Mouse (Mus musculus): ENCODE results near the gene Bckdha. TPM values are rescaled to one million over a fixed set of nuclear protein-coding genes. Genes with fewer than 3 reads are reported as not detected.

Bckdha gene
- total RNA-seq, 1 experiment = 96.0 TPM

- Histone ChIP-seq H3K4me1 (ENCODE audit: control insufficient read depth in 2 of 2, insufficient read depth in 2 of 2, low read length in 2 of 2, poor library complexity in 1 of 2) (peaks cover 0 to 14% of the 10 kb centered on the region in 2 experiments; a peak in 1 of 4 replicates), H3K9ac (ENCODE audit: insufficient read depth, low read depth, low read length, poor library complexity, severe bottlenecking) (no peak overlapping the region), H3K9me3 (ENCODE audit: control insufficient read depth, insufficient read depth, low read depth, low read length) (no peaks in the 10 kb centered on the region), H3K36me3 (ENCODE audit: control insufficient read depth, insufficient read depth, low read length, poor library complexity, severe bottlenecking) (no peaks in the 10 kb centered on the region), H3K4me3 (ENCODE audit: insufficient read depth in 1 of 2, low read depth in 1 of 2, low read length in 2 of 2, poor library complexity in 1 of 2, severe bottlenecking in 1 of 2) (no peak overlapping the region), H3K27ac (ENCODE audit: insufficient read depth, low read depth, low read length, poor library complexity, severe bottlenecking) (no peak overlapping the region)
- no peak for DNase-seq (ENCODE audit: low read depth, low spot score)
- no peak for TF ChIP-seq MAFK (IDR thresholded peaks at IDR 0.05; ENCODE audit: insufficient read depth, low read depth, low read length)
- in situ Hi-C loops (cut with MboI; ENCODE audit: low sequenced_read_pairs in 2 of 2, unreplicated experiment in 2 of 2) = no loop called here
Observed at GRCm38 (mm10) chr7:25683474-25684180, 24.8 kb upstream of the Bckdha start.

- in situ Hi-C loops (cut with MboI; ENCODE audit: low sequenced_read_pairs in 2 of 2, unreplicated experiment in 2 of 2) = no loop called here
- Histone ChIP-seq H3K9ac (ENCODE audit: insufficient read depth, low read depth, low read length, poor library complexity, severe bottlenecking) (no peak overlapping the region), H3K27ac (ENCODE audit: insufficient read depth, low read depth, low read length, poor library complexity, severe bottlenecking) (no peak overlapping the region)
Observed at GRCm38 (mm10) chr7:25681341-25682231, 22.8 kb upstream of the Bckdha start.

GRCm38 (mm10) chr7:25680514-25681258 lies 21.9 kb upstream of the Bckdha start, which contains the start of gene B9d2:
Gene B9d2 (plus strand): TSS chr7:25680780.
- Histone ChIP-seq H3K4me3 (ENCODE audit: insufficient read depth in 1 of 2, low read depth in 1 of 2, low read length in 2 of 2, poor library complexity in 1 of 2, severe bottlenecking in 1 of 2) (peak within 1 kb of the TSS; percentile 85 to 89), H3K9me3 (ENCODE audit: control insufficient read depth, insufficient read depth, low read depth, low read length) (no peaks in the 10 kb centered on the region), H3K4me1 (ENCODE audit: control insufficient read depth in 2 of 2, insufficient read depth in 2 of 2, low read length in 2 of 2, poor library complexity in 1 of 2) (peaks cover 0 to 12% of the 10 kb centered on the region in 2 experiments; a peak in 1 of 4 replicates), H3K36me3 (ENCODE audit: control insufficient read depth, insufficient read depth, low read length, poor library complexity, severe bottlenecking) (no peaks in the 10 kb centered on the region), H3K9ac (ENCODE audit: insufficient read depth, low read depth, low read length, poor library complexity, severe bottlenecking) (peak within 1 kb of the TSS; percentile 83), H3K27ac (ENCODE audit: insufficient read depth, low read depth, low read length, poor library complexity, severe bottlenecking) (peak within 1 kb of the TSS; percentile 80)
- TF ChIP-seq MAFK (IDR thresholded peaks at IDR 0.05; ENCODE audit: insufficient read depth, low read depth, low read length) (no peak), HCFC1 (IDR thresholded peaks at IDR 0.05; ENCODE audit: borderline replicate concordance, insufficient read depth, low read length) (no peak), ZNF384 (IDR thresholded peaks at IDR 0.05; ENCODE audit: low read depth, low read length) (no peak), CHD2 (IDR thresholded peaks at IDR 0.05; ENCODE audit: low read depth, low read length) (no peak), ZC3H11A (IDR thresholded peaks at IDR 0.05; ENCODE audit: borderline replicate concordance, low read depth, low read length) (no peak)
- peak; percentile 92 for DNase-seq (ENCODE audit: low read depth, low spot score)
- in situ Hi-C loops (cut with MboI; ENCODE audit: low sequenced_read_pairs in 2 of 2, unreplicated experiment in 2 of 2) = no loop called here

More at GRCm38 (mm10) chr7:25681341-25682231, 22.8 kb upstream of the Bckdha start:
- Histone ChIP-seq H3K36me3 (ENCODE audit: control insufficient read depth, insufficient read depth, low read length, poor library complexity, severe bottlenecking) (no peaks in the 10 kb centered on the region), H3K4me3 (ENCODE audit: insufficient read depth in 1 of 2, low read depth in 1 of 2, low read length in 2 of 2, poor library complexity in 1 of 2, severe bottlenecking in 1 of 2) (0 out of 4 replicates have a peak overlapping the region, but pooled peaks of 1 of the 2 experiments have one; percentile 85), H3K4me1 (ENCODE audit: control insufficient read depth in 2 of 2, insufficient read depth in 2 of 2, low read length in 2 of 2, poor library complexity in 1 of 2) (peaks cover 0 to 14% of the 10 kb centered on the region in 2 experiments; a peak in 1 of 4 replicates), H3K9me3 (ENCODE audit: control insufficient read depth, insufficient read depth, low read depth, low read length) (no peaks in the 10 kb centered on the region)
- no peak for TF ChIP-seq MAFK (IDR thresholded peaks at IDR 0.05; ENCODE audit: insufficient read depth, low read depth, low read length)
- TF ChIP-seq HCFC1 (IDR thresholded peaks at IDR 0.05; ENCODE audit: borderline replicate concordance, insufficient read depth, low read length) = no peak
- TF ChIP-seq ZC3H11A (IDR thresholded peaks at IDR 0.05; ENCODE audit: borderline replicate concordance, low read depth, low read length) = no peak
- no peak for TF ChIP-seq ZNF384 (IDR thresholded peaks at IDR 0.05; ENCODE audit: low read depth, low read length)
- TF ChIP-seq CHD2 (IDR thresholded peaks at IDR 0.05; ENCODE audit: low read depth, low read length) = no peak
- no peak for DNase-seq (ENCODE audit: low read depth, low spot score)

- H3K4me1 ChIP-seq (ENCODE audit: control insufficient read depth in 2 of 2, insufficient read depth in 2 of 2, low read length in 2 of 2, poor library complexity in 1 of 2) = peaks cover 0 to 12% of the 10 kb centered on the region in 2 experiments; a peak in 1 of 4 replicates
- no peak for DNase-seq (ENCODE audit: low read depth, low spot score)
- in situ Hi-C loops (cut with MboI; ENCODE audit: low sequenced_read_pairs in 2 of 2, unreplicated experiment in 2 of 2) = no loop called here
- H3K27ac ChIP-seq (ENCODE audit: insufficient read depth, low read depth, low read length, poor library complexity, severe bottlenecking) = no peak overlapping the region
- H3K36me3 ChIP-seq (ENCODE audit: control insufficient read depth, insufficient read depth, low read length, poor library complexity, severe bottlenecking) = no peaks in the 10 kb centered on the region
- peak overlapping the region; percentile 85 to 89; a peak in 2 of 4 replicates for H3K4me3 ChIP-seq (ENCODE audit: insufficient read depth in 1 of 2, low read depth in 1 of 2, low read length in 2 of 2, poor library complexity in 1 of 2, severe bottlenecking in 1 of 2)
- H3K9ac ChIP-seq (ENCODE audit: insufficient read depth, low read depth, low read length, poor library complexity, severe bottlenecking) = no peak overlapping the region; the same call in 1 of the 2 replicates
- no peaks in the 10 kb centered on the region for H3K9me3 ChIP-seq (ENCODE audit: control insufficient read depth, insufficient read depth, low read depth, low read length)
- no peak for TF ChIP-seq MAFK (IDR thresholded peaks at IDR 0.05; ENCODE audit: insufficient read depth, low read depth, low read length)
- no peak for TF ChIP-seq CHD2 (IDR thresholded peaks at IDR 0.05; ENCODE audit: low read depth, low read length)
- no peak for TF ChIP-seq ZC3H11A (IDR thresholded peaks at IDR 0.05; ENCODE audit: borderline replicate concordance, low read depth, low read length)
- TF ChIP-seq HCFC1 (IDR thresholded peaks at IDR 0.05; ENCODE audit: borderline replicate concordance, insufficient read depth, low read length) = no peak
- no peak for TF ChIP-seq ZNF384 (IDR thresholded peaks at IDR 0.05; ENCODE audit: low read depth, low read length)
Observed at GRCm38 (mm10) chr7:25679971-25680370, 21.2 kb upstream of the Bckdha start.
